Mouse (Mus musculus): ENCODE measurements around the gene Ccdc73.

DNA sequence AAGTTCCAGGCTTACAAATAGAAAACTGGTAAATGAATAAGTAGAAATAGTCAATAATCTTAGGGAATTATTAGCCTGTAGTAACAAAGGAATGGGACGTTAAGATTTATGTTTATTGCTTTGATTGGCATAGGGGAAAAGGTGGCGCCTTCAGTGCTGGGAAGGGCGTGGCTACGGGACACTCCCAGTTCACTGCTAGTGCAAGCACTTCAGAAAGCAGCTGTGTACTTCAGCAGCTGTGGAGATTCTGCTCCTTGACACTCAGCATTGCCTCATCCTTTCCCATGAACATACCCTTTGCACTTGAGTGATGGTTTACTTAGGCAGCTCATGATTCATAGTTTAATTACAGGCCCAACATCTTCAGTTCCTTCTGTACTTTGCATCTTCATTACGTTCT is 8.5 kb upstream of the Ccdc73 start:
- TF ChIP-seq POLR2A (IDR thresholded peaks at IDR 0.05; ENCODE audit: borderline replicate concordance, extremely low read depth, low read depth, low read length) (no peak), CTCF (IDR thresholded peaks at IDR 0.05; ENCODE audit: insufficient read depth, low read length) (no peak)
